Mouse (Mus musculus) midbrain, embryonic 16.5 days (tissue): Measurements from ENCODE around the gene Slc38a2. TPM values are rescaled to one million over a fixed set of nuclear protein-coding genes. Genes with fewer than 3 reads are reported as not detected.

ENCODE experiments used
- ATAC-seq: fragments of 200-750 bp; cut with Nextera tagmentation; 2 replicates; pipeline ENCODE4 v1.8.0; 2017; ENCODE audit warnings: moderate TSS enrichment
- H3K27ac ChIP-seq: fragments of 300-500 bp; sonication (generic); 2 replicates; pipeline ENCODE4 v1.5.1; 2014; ENCODE audit warnings: mild to moderate bottlenecking, low read length, mixed read lengths
- H3K27me3 ChIP-seq: fragments of 300-500 bp; sonication (generic); 2 replicates; pipeline ENCODE4 v1.6.1; 2014; ENCODE audit warnings: low read depth, low read length, mixed read lengths; ENCODE audit not compliant: control insufficient read depth, insufficient read depth
- H3K36me3 ChIP-seq: fragments of 300-500 bp; sonication (generic); 2 replicates; pipeline ENCODE4 v1.6.1; 2014; ENCODE audit warnings: mild to moderate bottlenecking, low read length, moderate library complexity, mixed read lengths; ENCODE audit not compliant: control insufficient read depth, insufficient read depth
- H3K4me1 ChIP-seq: fragments of 300-500 bp; sonication (generic); 2 replicates; pipeline ENCODE4 v1.6.1; 2014; ENCODE audit warnings: mild to moderate bottlenecking, low read length, mixed read lengths; ENCODE audit not compliant: control insufficient read depth, insufficient read depth
- H3K4me2 ChIP-seq: fragments of 300-500 bp; sonication (generic); 2 replicates; pipeline ENCODE4 v1.6.1; 2014; ENCODE audit warnings: mild to moderate bottlenecking, low read length, mixed read lengths
- H3K4me3 ChIP-seq: fragments of 300-500 bp; sonication (generic); 2 replicates; pipeline ENCODE4 v1.5.1; 2014; ENCODE audit warnings: low read depth, mild to moderate bottlenecking, low read length, moderate library complexity, mixed read lengths
- H3K9ac ChIP-seq: fragments of 300-500 bp; sonication (generic); 2 replicates; pipeline ENCODE4 v1.6.1; 2014; ENCODE audit warnings: low read depth, low read length, mixed read lengths
- H3K9me3 ChIP-seq: fragments of 300-500 bp; sonication (generic); replicated peaks from 2 replicates; pipeline ENCODE4 v1.6.1; 2014; ENCODE audit warnings: mild to moderate bottlenecking, low read length, mixed read lengths; ENCODE audit not compliant: control insufficient read depth, poor library complexity, severe bottlenecking
- WGBS: fragments of 180-500 bp; shearing (Covaris S2); extraction: QIAGEN DNeasy Blood & Tissue Kit; methylation state at CpG from one replicate; pipeline ENCODE4 v1.1.7; 2014; 5-methylcytosine and 5-hydroxymethylcytosine counted together
- polyA plus RNA-seq: library from polyadenylated mRNA; unstranded; fragments of >200 nt; fragmentation: Nextera tagmentation; extraction: Ambion mirVana; gene quantifications from 2 replicates; pipeline ENCODE4 v1.2.1, GENCODE M21; 2015

The Slc38a2 gene
- polyA plus RNA-seq, 1 experiment from 2014 or later, result 111 TPM

GRCm38 (mm10) chr15:96687366-96687765 is 12.2 kb downstream of the Slc38a2 start:
- ATAC-seq, result no peak

GRCm38 (mm10) chr15:96686201-96687159 is 13.1 kb downstream of the Slc38a2 start:
- Histone ChIP-seq H3K36me3 (peaks cover 22% of the 10 kb centered on the region), H3K4me3 (no peak overlapping the region), H3K4me1 (peaks cover 5% of the 10 kb centered on the region; the same call in 1 of the 2 replicates), H3K4me2 (no peak overlapping the region), H3K27ac (no peak overlapping the region), H3K9ac (no peak overlapping the region), H3K9me3 (no peaks in the 10 kb centered on the region), H3K27me3 (no peaks in the 10 kb centered on the region)
- WGBS, result 83% methylated on average over 9 of the region's 9 CpGs
- no peak for ATAC-seq

More at GRCm38 (mm10) chr15:96687366-96687765, 12.2 kb downstream of the Slc38a2 start:
- Histone ChIP-seq H3K9ac (no peak overlapping the region), H3K27me3 (no peaks in the 10 kb centered on the region), H3K4me1 (peaks cover 5% of the 10 kb centered on the region; the same call in 1 of the 2 replicates), H3K4me3 (no peak overlapping the region), H3K4me2 (no peak overlapping the region), H3K36me3 (peaks cover 25% of the 10 kb centered on the region), H3K27ac (no peak overlapping the region), H3K9me3 (no peaks in the 10 kb centered on the region)
- 60% methylated on average over 1 of the region's 1 CpGs for WGBS

- no peak for ATAC-seq
- WGBS, result 65% methylated on average over 6 of the region's 6 CpGs
Observed at GRCm38 (mm10) chr15:96685273-96685672, 14.3 kb downstream of the Slc38a2 start.

GRCm38 (mm10) chr15:96684132-96684830 is 15.2 kb downstream of the Slc38a2 start:
- no peak overlapping the region for H3K4me3 ChIP-seq

More at GRCm38 (mm10) chr15:96685273-96685672, 14.3 kb downstream of the Slc38a2 start:
- Histone ChIP-seq H3K27ac (no peak overlapping the region), H3K36me3 (peaks cover 14% of the 10 kb centered on the region), H3K9me3 (no peaks in the 10 kb centered on the region), H3K4me2 (no peak overlapping the region), H3K27me3 (no peaks in the 10 kb centered on the region), H3K4me1 (peaks cover 5% of the 10 kb centered on the region; the same call in 1 of the 2 replicates), H3K9ac (no peak overlapping the region), H3K4me3 (no peak overlapping the region)

DNA sequence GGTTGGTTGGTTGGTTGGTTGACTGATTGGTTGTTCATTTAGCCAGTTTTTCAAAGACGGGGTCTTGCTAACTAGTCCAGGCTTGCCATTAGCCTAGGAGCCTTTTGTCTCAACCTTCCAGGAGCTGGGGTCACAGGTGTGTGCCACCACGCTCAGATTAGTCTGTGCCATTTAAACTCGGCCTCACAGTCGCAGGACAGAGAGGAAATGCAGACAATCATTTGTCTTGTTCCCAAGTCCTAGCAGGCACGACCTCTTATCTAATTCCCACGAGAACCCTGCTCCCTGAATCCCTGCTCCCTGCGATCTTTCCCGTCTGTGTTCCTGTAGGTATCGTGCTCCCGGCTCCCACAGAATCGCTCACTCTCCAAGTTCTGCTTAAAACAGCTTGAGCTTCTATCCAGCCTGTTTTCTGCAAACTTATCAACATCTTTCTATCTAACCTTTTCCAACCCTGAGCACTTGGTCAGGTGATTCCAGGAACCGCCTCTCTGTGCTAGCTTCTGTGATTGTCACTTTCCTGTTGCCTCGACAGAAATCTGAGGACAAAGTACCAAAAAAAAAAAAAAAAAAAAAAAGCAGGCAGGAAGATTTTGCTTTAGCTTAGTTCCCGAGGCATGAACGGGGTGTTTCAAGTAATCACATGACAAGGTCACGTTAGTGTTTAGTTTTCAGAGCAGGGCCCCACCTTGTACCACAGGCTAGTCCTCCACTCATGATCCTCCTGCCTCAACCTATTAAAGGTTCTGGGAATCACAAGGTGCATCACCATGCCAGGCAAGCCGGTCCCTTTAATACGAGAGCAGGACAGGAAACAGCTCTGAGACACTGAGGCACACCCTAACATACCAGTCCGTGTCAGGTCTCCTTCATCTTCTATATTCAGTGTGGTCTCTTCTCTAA is 20.4 kb downstream of the Slc38a2 start:
- Histone ChIP-seq H3K27ac (no peak overlapping the region), H3K4me1 (no peaks in the 10 kb centered on the region), H3K36me3 (no peaks in the 10 kb centered on the region), H3K9me3 (no peaks in the 10 kb centered on the region), H3K4me2 (no peak overlapping the region), H3K27me3 (no peaks in the 10 kb centered on the region), H3K9ac (no peak overlapping the region), H3K4me3 (no peak overlapping the region)
- ATAC-seq, result no peak
- WGBS, result 79% methylated on average over 19 of the region's 19 CpGs

More at GRCm38 (mm10) chr15:96684132-96684830, 15.2 kb downstream of the Slc38a2 start:
- H3K27ac ChIP-seq, result no peak overlapping the region
- 44% methylated on average over 11 of the region's 11 CpGs for WGBS
- no peaks in the 10 kb centered on the region for H3K9me3 ChIP-seq
- peaks cover 5% of the 10 kb centered on the region; the same call in 1 of the 2 replicates for H3K4me1 ChIP-seq
- H3K27me3 ChIP-seq, result no peaks in the 10 kb centered on the region
- ATAC-seq, result no peak
- H3K4me2 ChIP-seq, result no peak overlapping the region
- no peak overlapping the region for H3K9ac ChIP-seq
- peaks cover 13% of the 10 kb centered on the region for H3K36me3 ChIP-seq

- Histone ChIP-seq H3K4me1 (no peaks in the 10 kb centered on the region), H3K9me3 (no peaks in the 10 kb centered on the region), H3K4me3 (no peak overlapping the region), H3K36me3 (no peaks in the 10 kb centered on the region), H3K27me3 (no peaks in the 10 kb centered on the region), H3K9ac (no peak overlapping the region), H3K4me2 (no peak overlapping the region), H3K27ac (no peak overlapping the region)
- 46% methylated on average over 10 of the region's 10 CpGs for WGBS
- ATAC-seq, result no peak
Observed at GRCm38 (mm10) chr15:96676518-96676917, 23.0 kb downstream of the Slc38a2 start.

DNA sequence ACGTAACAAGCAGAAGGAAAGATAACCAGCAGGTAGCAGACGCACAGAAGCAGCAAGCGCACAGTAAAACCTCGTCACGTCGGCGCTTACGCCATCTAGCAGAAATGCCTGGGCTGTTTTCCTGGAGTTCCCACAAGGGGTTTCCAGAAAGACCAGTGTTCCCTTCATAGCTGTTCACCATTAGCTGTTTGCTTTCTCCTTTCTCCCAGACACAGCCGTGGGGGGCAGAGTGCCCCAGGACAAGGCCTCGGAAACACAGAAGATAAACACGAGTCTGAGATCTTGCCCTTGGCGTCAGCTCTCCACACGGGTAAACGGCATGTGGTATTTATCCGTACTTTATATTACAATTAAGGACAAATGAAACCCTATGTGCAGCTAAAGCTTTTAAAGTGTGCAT is 23.8 kb downstream of the Slc38a2 start:
- Histone ChIP-seq H3K27ac (no peak overlapping the region), H3K9ac (no peak overlapping the region), H3K27me3 (no peaks in the 10 kb centered on the region), H3K4me2 (no peak overlapping the region), H3K36me3 (no peaks in the 10 kb centered on the region), H3K4me1 (no peaks in the 10 kb centered on the region), H3K9me3 (no peaks in the 10 kb centered on the region), H3K4me3 (no peak overlapping the region)
- WGBS, result 75% methylated on average over 15 of the region's 15 CpGs
- no peak for ATAC-seq

DNA sequence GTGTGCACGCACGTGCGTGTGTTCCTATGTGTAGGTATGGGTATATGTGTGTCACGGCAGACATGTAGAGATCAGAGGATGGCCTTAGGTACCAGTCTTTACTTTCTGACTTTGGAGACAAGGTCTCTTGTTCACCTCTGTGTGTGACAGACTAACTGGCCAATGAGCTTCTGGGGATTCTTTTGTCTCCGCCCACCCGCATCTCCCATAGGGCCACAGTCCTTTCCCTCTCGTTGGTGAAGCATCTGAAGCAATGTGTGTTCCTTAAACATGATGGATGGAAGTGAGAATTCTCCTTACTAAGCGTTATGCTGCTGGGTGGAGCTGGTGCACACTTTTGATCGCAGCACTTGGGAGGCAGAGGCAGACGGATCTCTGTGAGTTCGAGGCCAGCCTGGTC is 24.5 kb downstream of the Slc38a2 start:
- no peak overlapping the region for H3K9ac ChIP-seq
- H3K4me1 ChIP-seq, result no peaks in the 10 kb centered on the region
- WGBS, result 85% methylated on average over 11 of the region's 11 CpGs
- H3K4me2 ChIP-seq, result no peak overlapping the region
- no peak overlapping the region for H3K27ac ChIP-seq
- no peak for ATAC-seq
- H3K36me3 ChIP-seq, result no peaks in the 10 kb centered on the region
- H3K27me3 ChIP-seq, result no peaks in the 10 kb centered on the region
- no peak overlapping the region for H3K4me3 ChIP-seq
- H3K9me3 ChIP-seq, result no peaks in the 10 kb centered on the region
